Mouse (Mus musculus) CH12.LX (cell line): ENCODE measurements at regions not wholly inside any gene's neighbourhood (a gene's known extent, or its start where the extent isn't known, plus 50 kb on each side); places are given as distances from the start of the nearest gene placed in this dataset.

Source experiments
- CTCF ChIP-seq, 2 experiments: IDR thresholded peaks in 1 of 2; conservative IDR thresholded peaks in 1 of 2; 2 replicates each; pipeline ENCODE4 v1.5.1; 2011 to 2012; ENCODE audit warnings: low read depth in 2 of 2, low read length in 2 of 2, improper control_type of control experiment in 1 of 2, inconsistent platforms in 1 of 2, mild to moderate bottlenecking in 1 of 2, moderate library complexity in 1 of 2
- MYC ChIP-seq: IDR thresholded peaks from 2 replicates; pipeline ENCODE4 v1.6.1; 2011; ENCODE audit warnings: low read depth, mild to moderate bottlenecking, improper control_type of control experiment, low read length

DNA sequence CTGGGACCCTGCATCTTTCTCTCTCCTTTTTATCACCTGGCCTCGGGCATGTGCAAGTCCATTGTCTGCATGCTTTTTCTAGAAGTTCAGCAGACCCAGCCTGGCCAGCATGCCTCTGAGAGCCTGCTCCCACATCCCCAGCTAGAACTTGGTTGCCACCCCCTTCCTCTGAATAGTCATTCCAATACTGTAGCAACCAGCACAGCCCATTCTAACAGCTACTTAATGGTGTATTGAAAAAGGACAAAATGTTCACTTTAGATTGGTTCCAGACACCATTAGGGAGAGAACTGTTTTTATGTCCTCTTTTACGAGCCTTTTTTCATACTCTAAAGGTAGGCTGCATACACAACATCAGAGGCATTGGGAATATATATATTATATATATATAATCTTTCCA, 53.2 kb upstream of the Osbpl3 start:
- TF ChIP-seq MYC (no peak), CTCF (conservative IDR thresholded peaks at IDR 0.05 in 1 of 2, IDR thresholded peaks at IDR 0.05 in 1 of 2; ENCODE audit: low read depth in 2 of 2, low read length in 2 of 2) (no peak)
